ENCODE assay signal across 8 mouse cellular contexts in genomic region chr11:29547249-29547751, GRCm38 (mm10). TPM values are rescaled to one million over a fixed set of nuclear protein-coding genes. Genes with fewer than 3 reads are reported as not detected.
DNase-seq lines count a peak whose midpoint lies in the region; ATAC-seq and TF ChIP-seq lines count a peak whose summit lies in the region.

No protein-coding gene starts in this region.

- TF ChIP-seq CTCF in lung, postnatal 0 days (IDR thresholded peaks at IDR 0.05): no peak
- no peak for TF ChIP-seq CTCF in small intestine, adult 2 months (IDR thresholded peaks at IDR 0.05; ENCODE audit: extremely low read depth, insufficient read length, insufficient replicate concordance, low read depth, low read length)

- H3K9ac ChIP-seq in lung, postnatal 0 days (replicated peaks; ENCODE audit: low read depth): peak overlapping the region; percentile 84
- peak overlapping the region; percentile 88 for H3K9ac ChIP-seq in limb, embryonic 13.5 days

- H3K36me3 ChIP-seq in lung, postnatal 0 days (ENCODE audit: insufficient read depth, low read length): peaks cover 5% of the 10 kb centered on the region; the same call in 1 of the 2 replicates
- H3K36me3 ChIP-seq in forebrain, embryonic 10.5 days (replicated peaks): peaks cover 45% of the 10 kb centered on the region
- H3K36me3 ChIP-seq in limb, embryonic 13.5 days: peaks cover 36% of the 10 kb centered on the region
- peaks cover 21% of the 10 kb centered on the region for H3K36me3 ChIP-seq in small intestine, adult 2 months (ENCODE audit: control insufficient read depth, insufficient read depth, low read length)

- TF ChIP-seq POLR2A in small intestine, adult 2 months (IDR thresholded peaks at IDR 0.05; ENCODE audit: low read depth, low read length): no peak

- H3K4me2 ChIP-seq in lung, postnatal 0 days (replicated peaks; ENCODE audit: low read depth, low read length): peak overlapping the region; percentile 70
- H3K4me2 ChIP-seq in limb, embryonic 13.5 days (replicated peaks): peak overlapping the region; percentile 68

- peaks cover 3% of the 10 kb centered on the region; the same call in 1 of the 2 replicates for H3K4me1 ChIP-seq in lung, postnatal 0 days (ENCODE audit: insufficient read depth, low read depth, low read length)
- peaks cover 16% of the 10 kb centered on the region for H3K4me1 ChIP-seq in forebrain, embryonic 10.5 days
- H3K4me1 ChIP-seq in limb, embryonic 13.5 days: peaks cover 13% of the 10 kb centered on the region
- peaks cover 2% of the 10 kb centered on the region; the same call in 1 of the 2 replicates for H3K4me1 ChIP-seq in small intestine, adult 2 months (ENCODE audit: control insufficient read depth, insufficient read depth, insufficient read length, low read length)

- TF ChIP-seq EP300 in lung, postnatal 0 days (IDR thresholded peaks at IDR 0.05): no peak

- WGBS in lung, postnatal 0 days: under 1% methylated on average over 27 of the region's 27 CpGs
- under 1% methylated on average over 27 of the region's 27 CpGs for WGBS in forebrain, embryonic 10.5 days
- under 1% methylated on average over 27 of the region's 27 CpGs for WGBS in limb, embryonic 13.5 days
- WGBS in small intestine, adult 2 months: under 1% methylated on average over 27 of the region's 27 CpGs

- peak overlapping the region; percentile 79 for H3K4me3 ChIP-seq in lung, postnatal 0 days (ENCODE audit: low read depth, low read length)
- peak overlapping the region; percentile 80 for H3K4me3 ChIP-seq in forebrain, embryonic 10.5 days
- peak overlapping the region; percentile 63 for H3K4me3 ChIP-seq in limb, embryonic 13.5 days
- H3K4me3 ChIP-seq in small intestine, adult 2 months (ENCODE audit: low read depth, low read length): peak overlapping the region; percentile 91

- no peak for DNase-seq in lung, postnatal 0 days (ENCODE audit: low spot score)
- no peak for DNase-seq in lung, adult 18-20 months
- no peak for DNase-seq in forebrain, embryonic 10.5 days (ENCODE audit: extremely low spot score, low spot score)
- no peak for DNase-seq in spleen, postnatal 4 days (ENCODE audit: low spot score in 2 of 2)
- no peak for DNase-seq in frontal cortex, postnatal 14 days (ENCODE audit: low spot score in 2 of 2)
- DNase-seq in T-cell, adult 2 months (ENCODE audit: low spot score): no peak

- peak; percentile 42 for ATAC-seq in lung, postnatal 0 days
- peak; percentile 4; the same call in 1 of the 2 replicates for ATAC-seq in limb, embryonic 13.5 days (ENCODE audit: low FRiP score, low read depth)

- peak overlapping the region; percentile 76 for H3K27ac ChIP-seq in lung, postnatal 0 days (ENCODE audit: low read length)
- peak overlapping the region; percentile 96 for H3K27ac ChIP-seq in forebrain, embryonic 10.5 days
- peak overlapping the region; percentile 81; the same call in 1 of the 2 replicates for H3K27ac ChIP-seq in limb, embryonic 13.5 days
- H3K27ac ChIP-seq in small intestine, adult 2 months (ENCODE audit: insufficient read depth, low read depth, low read length): peak overlapping the region; percentile 44; the same call in 1 of the 2 replicates

- H3K9me3 ChIP-seq in lung, postnatal 0 days (ENCODE audit: low read length): no peaks in the 10 kb centered on the region
- H3K9me3 ChIP-seq in forebrain, embryonic 10.5 days: no peaks in the 10 kb centered on the region
- no peaks in the 10 kb centered on the region for H3K9me3 ChIP-seq in limb, embryonic 13.5 days

- no peaks in the 10 kb centered on the region for H3K27me3 ChIP-seq in lung, postnatal 0 days (replicated peaks; ENCODE audit: insufficient read depth, low read length)
- no peaks in the 10 kb centered on the region for H3K27me3 ChIP-seq in forebrain, embryonic 10.5 days (ENCODE audit: poor library complexity, severe bottlenecking)
- H3K27me3 ChIP-seq in limb, embryonic 13.5 days: no peaks in the 10 kb centered on the region
- H3K27me3 ChIP-seq in small intestine, adult 2 months (ENCODE audit: control insufficient read depth, insufficient read depth, low read length): no peaks in the 10 kb centered on the region

RNA-seq across cellular contexts. Expression of gene Clhc1, which starts 0.5 kb away (rescaled TPM):
- polyA plus RNA-seq in lung, postnatal 0 days (2015; fragmentation: Nextera tagmentation; extraction: Ambion mirVana): 0.10 and 0.20 TPM in 2 replicates
- polyA plus RNA-seq in forebrain, embryonic 10.5 days (2016; fragmentation: Nextera tagmentation; extraction: Ambion mirVana): 0.21 and 0.37 TPM in 2 replicates
- polyA plus RNA-seq in limb, embryonic 13.5 days (2015; fragmentation: Nextera tagmentation; extraction: Ambion mirVana): 0.13 and 0.32 TPM in 2 replicates
- not detected in 2 replicates for polyA plus RNA-seq in small intestine, adult 2 months (2012; rRNA removed)

RNA-seq across cellular contexts. Expression of gene Rps27a, which starts 0.6 kb away (rescaled TPM):
- polyA plus RNA-seq in lung, postnatal 0 days (2015; fragmentation: Nextera tagmentation; extraction: Ambion mirVana): 660 and 704 TPM in 2 replicates
- polyA plus RNA-seq in forebrain, embryonic 10.5 days (2016; fragmentation: Nextera tagmentation; extraction: Ambion mirVana): 1,077 and 1,102 TPM in 2 replicates
- 1,180 and 1,286 TPM in 2 replicates for polyA plus RNA-seq in limb, embryonic 13.5 days (2015; fragmentation: Nextera tagmentation; extraction: Ambion mirVana)
- polyA plus RNA-seq in small intestine, adult 2 months (2012; rRNA removed): 12.8 and 16.2 TPM in 2 replicates

RNA-seq across cellular contexts. Expression of gene Mtif2, which starts 21.1 kb away (rescaled TPM):
- 23.8 and 23.9 TPM in 2 replicates for polyA plus RNA-seq in lung, postnatal 0 days (2015; fragmentation: Nextera tagmentation; extraction: Ambion mirVana)
- polyA plus RNA-seq in forebrain, embryonic 10.5 days (2016; fragmentation: Nextera tagmentation; extraction: Ambion mirVana): 51.3 and 53.6 TPM in 2 replicates
- 54.1 and 56.2 TPM in 2 replicates for polyA plus RNA-seq in limb, embryonic 13.5 days (2015; fragmentation: Nextera tagmentation; extraction: Ambion mirVana)
- 2.7 and 3.4 TPM in 2 replicates for polyA plus RNA-seq in small intestine, adult 2 months (2012; rRNA removed)

RNA-seq across cellular contexts. Expression of gene Prorsd1, which starts 32.5 kb away (rescaled TPM):
- polyA plus RNA-seq in lung, postnatal 0 days (2015; fragmentation: Nextera tagmentation; extraction: Ambion mirVana): 23.4 and 28.2 TPM in 2 replicates
- 19.3 and 19.4 TPM in 2 replicates for polyA plus RNA-seq in forebrain, embryonic 10.5 days (2016; fragmentation: Nextera tagmentation; extraction: Ambion mirVana)
- 26.8 and 31.3 TPM in 2 replicates for polyA plus RNA-seq in limb, embryonic 13.5 days (2015; fragmentation: Nextera tagmentation; extraction: Ambion mirVana)
- 0.09 and 0.47 TPM in 2 replicates for polyA plus RNA-seq in small intestine, adult 2 months (2012; rRNA removed)

Comparison
In these comparisons a context has a peak if more than half of its experiments do, and no peak if none do; other contexts are left out.
1. H3K27ac ChIP-seq: peak in every context shown above with its lines; median percentile 96 in forebrain, embryonic 10.5 days; 81 in limb, embryonic 13.5 days; 76 in lung, postnatal 0 days; 44 in small intestine, adult 2 months.
2. RNA of gene Rps27a, which starts 0.6 kb away (polyA plus RNA-seq): 1,180 to 1,286 TPM in limb, embryonic 13.5 days, 1,077 to 1,102 TPM in forebrain, embryonic 10.5 days and 660 to 704 TPM in lung, postnatal 0 days; 12.8 to 16.2 TPM in small intestine, adult 2 months; every median in the first group is over 10 times any median in the second.
3. Peak in every context shown above with its lines, with median percentiles within 50 percentile points of each other: H3K4me3 ChIP-seq.